Mouse (Mus musculus): ENCODE measurements around the gene Ten1. TPM values are rescaled to one million over a fixed set of nuclear protein-coding genes. Genes with fewer than 3 reads are reported as not detected.

Ten1 gene
- polyA plus RNA-seq, 1 experiment from 2014 or later = 65.4 TPM

- Histone ChIP-seq H3K27ac (no peak overlapping the region), H3K27me3 (ENCODE audit: low read depth, poor library complexity, severe bottlenecking) (no peaks in the 10 kb centered on the region), H3K36me3 (peaks cover 100% of the 10 kb centered on the region), H3K9me3 (replicated peaks) (no peaks in the 10 kb centered on the region), H3K4me3 (no peak overlapping the region), H3K4me1 (no peaks in the 10 kb centered on the region)
- no peak for DNase-seq (ENCODE audit: low spot score)
- 93% methylated on average over 9 of the region's 9 CpGs for WGBS
Observed at GRCm38 (mm10) chr11:116254627-116255026, 56.0 kb downstream of the Ten1 start.

- no peak for DNase-seq (ENCODE audit: low spot score)
- Histone ChIP-seq H3K4me3 (no peak overlapping the region), H3K9me3 (replicated peaks) (no peaks in the 10 kb centered on the region), H3K4me1 (no peaks in the 10 kb centered on the region), H3K36me3 (peaks cover 100% of the 10 kb centered on the region), H3K27ac (no peak overlapping the region), H3K27me3 (ENCODE audit: low read depth, poor library complexity, severe bottlenecking) (no peaks in the 10 kb centered on the region)
- 88% methylated on average over 22 of the region's 22 CpGs for WGBS
Observed at GRCm38 (mm10) chr11:116255090-116255981, 56.7 kb downstream of the Ten1 start.

DNA sequence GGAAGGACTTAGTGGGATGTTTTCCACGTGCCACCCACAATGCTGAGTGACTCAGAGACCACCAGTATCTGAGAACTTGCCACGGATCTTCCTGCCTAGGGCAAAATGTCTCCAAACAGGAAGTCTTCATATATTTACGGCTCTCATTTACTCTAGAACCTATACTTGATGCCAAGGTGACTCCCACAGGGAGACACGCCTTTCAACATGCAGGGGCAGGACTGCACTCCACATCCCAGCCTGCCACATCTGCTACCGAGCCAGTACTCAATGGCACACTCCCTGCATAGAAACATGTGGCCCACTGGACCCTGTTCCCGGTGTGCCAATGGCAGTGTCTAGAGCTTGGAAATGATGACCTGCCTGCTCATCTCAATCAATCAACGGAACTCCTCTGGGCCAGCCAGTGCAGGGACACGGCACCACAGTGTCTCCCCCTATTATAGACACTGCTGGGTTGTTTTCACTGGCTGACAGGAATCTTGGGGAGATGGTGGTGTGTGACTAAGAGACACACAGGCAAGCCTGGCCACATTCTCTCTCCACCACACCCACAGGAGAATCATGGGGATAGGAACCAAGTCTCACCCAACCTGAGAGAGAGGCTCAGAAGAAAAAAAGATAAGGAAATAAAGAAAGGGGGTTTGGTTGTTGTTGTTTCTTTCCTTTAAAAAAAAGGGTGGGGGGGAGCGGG, 57.5 kb downstream of the Ten1 start:
- H3K36me3 ChIP-seq = peaks cover 100% of the 10 kb centered on the region

DNA sequence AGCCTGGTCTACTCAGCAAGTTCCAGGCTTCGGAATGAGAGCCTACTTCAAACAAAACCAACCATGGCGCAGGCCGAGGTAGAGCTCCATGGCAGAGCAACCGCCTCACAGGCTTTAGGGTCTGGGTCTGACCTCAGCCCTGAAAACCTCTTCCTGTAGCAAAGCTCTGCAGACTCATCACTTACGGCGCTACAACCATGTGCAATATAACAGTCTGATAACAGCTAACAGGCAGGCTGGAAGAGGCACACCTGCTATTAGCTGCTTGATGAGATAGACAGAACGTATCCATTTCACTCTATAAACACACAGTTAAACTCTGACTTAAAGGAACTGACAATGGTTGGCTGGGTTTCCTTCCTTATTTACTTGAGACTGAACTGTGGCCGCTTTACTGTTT, 60.8 kb downstream of the Ten1 start:
- no peak for DNase-seq (ENCODE audit: low spot score)
- Histone ChIP-seq H3K27me3 (ENCODE audit: low read depth, poor library complexity, severe bottlenecking) (no peaks in the 10 kb centered on the region), H3K27ac (no peak overlapping the region), H3K4me1 (no peaks in the 10 kb centered on the region), H3K4me3 (no peak overlapping the region), H3K36me3 (peaks cover 100% of the 10 kb centered on the region), H3K9me3 (replicated peaks) (no peaks in the 10 kb centered on the region)
- 92% methylated on average over 8 of the region's 8 CpGs for WGBS

More for the DNA sequence above, 57.5 kb downstream of the Ten1 start:
- Histone ChIP-seq H3K27ac (no peak overlapping the region), H3K27me3 (ENCODE audit: low read depth, poor library complexity, severe bottlenecking) (no peaks in the 10 kb centered on the region), H3K4me1 (no peaks in the 10 kb centered on the region), H3K9me3 (replicated peaks) (no peaks in the 10 kb centered on the region), H3K4me3 (no peak overlapping the region)
- no peak for DNase-seq (ENCODE audit: low spot score)
- 90% methylated on average over 9 of the region's 9 CpGs for WGBS

DNA sequence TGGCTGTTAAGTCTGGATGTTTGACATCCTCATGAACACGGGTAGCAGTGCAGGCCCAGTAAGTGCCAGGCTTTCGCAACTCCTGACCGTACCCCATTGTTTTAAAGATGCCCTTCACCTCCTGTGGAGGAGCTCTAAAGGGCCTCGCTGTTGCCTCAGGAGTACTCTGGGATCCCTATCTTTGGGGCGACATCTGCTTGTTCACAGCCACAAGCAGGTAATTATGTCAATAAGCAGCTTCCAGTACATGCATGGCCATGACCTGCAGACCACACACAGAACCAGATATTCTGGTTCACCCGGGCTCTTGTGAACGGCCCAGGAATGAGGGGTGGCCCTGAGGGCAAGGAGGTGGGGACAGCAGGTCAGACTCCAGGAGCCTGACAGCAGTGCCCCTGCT, 61.6 kb downstream of the Ten1 start:
- H3K4me1 ChIP-seq = no peaks in the 10 kb centered on the region
- no peak for DNase-seq (ENCODE audit: low spot score)
- H3K27me3 ChIP-seq (ENCODE audit: low read depth, poor library complexity, severe bottlenecking) = no peaks in the 10 kb centered on the region
- no peaks in the 10 kb centered on the region for H3K9me3 ChIP-seq (replicated peaks)
- H3K36me3 ChIP-seq = peaks cover 100% of the 10 kb centered on the region
- H3K4me3 ChIP-seq = no peak overlapping the region
- WGBS = 79% methylated on average over 7 of the region's 7 CpGs
- no peak overlapping the region for H3K27ac ChIP-seq

Other genes with a start within 250 kb of the Ten1 start
- 0.90 and 1.6 TPM in 2 replicates for gene Itgb4, start 224.1 kb upstream of the Ten1 start, polyA plus RNA-seq (2016; fragmentation: Nextera tagmentation; extraction: Ambion mirVana)
- gene Galk1, start 186.1 kb upstream of the Ten1 start, polyA plus RNA-seq (2016; fragmentation: Nextera tagmentation; extraction: Ambion mirVana) = 243 and 283 TPM in 2 replicates
- 1,754 and 1,985 TPM in 2 replicates for gene H3f3b, start 170.9 kb upstream of the Ten1 start, polyA plus RNA-seq (2016; fragmentation: Nextera tagmentation; extraction: Ambion mirVana)
- gene Unk, start 168.5 kb upstream of the Ten1 start, polyA plus RNA-seq (2016; fragmentation: Nextera tagmentation; extraction: Ambion mirVana) = 46.1 and 53.2 TPM in 2 replicates
- 2.4 and 3.7 TPM in 2 replicates for gene Unc13d, start 120.9 kb upstream of the Ten1 start, polyA plus RNA-seq (2016; fragmentation: Nextera tagmentation; extraction: Ambion mirVana)
- 54.8 and 56.9 TPM in 2 replicates for gene Wbp2, start 111.9 kb upstream of the Ten1 start, polyA plus RNA-seq (2016; fragmentation: Nextera tagmentation; extraction: Ambion mirVana)
- 3.2 and 4.9 TPM in 2 replicates for gene Trim47, start 71.6 kb upstream of the Ten1 start, polyA plus RNA-seq (2016; fragmentation: Nextera tagmentation; extraction: Ambion mirVana)
- gene Trim65, start 67.7 kb upstream of the Ten1 start, polyA plus RNA-seq (2016; fragmentation: Nextera tagmentation; extraction: Ambion mirVana) = 1.9 and 2.1 TPM in 2 replicates
- gene Mrpl38, start 60.0 kb upstream of the Ten1 start, polyA plus RNA-seq (2016; fragmentation: Nextera tagmentation; extraction: Ambion mirVana) = 116 and 118 TPM in 2 replicates
- gene Fbf1, start 30.7 kb upstream of the Ten1 start, polyA plus RNA-seq (2016; fragmentation: Nextera tagmentation; extraction: Ambion mirVana) = 51.7 and 56.8 TPM in 2 replicates
- 13.0 and 16.7 TPM in 2 replicates for gene Acox1, start 190 bp downstream of the Ten1 start, polyA plus RNA-seq (2016; fragmentation: Nextera tagmentation; extraction: Ambion mirVana)
- gene Evpl, start 39.2 kb downstream of the Ten1 start, polyA plus RNA-seq (2016; fragmentation: Nextera tagmentation; extraction: Ambion mirVana) = 1.4 and 1.7 TPM in 2 replicates
- 121 and 123 TPM in 2 replicates for gene Srp68, start 75.4 kb downstream of the Ten1 start, polyA plus RNA-seq (2016; fragmentation: Nextera tagmentation; extraction: Ambion mirVana)
- 0.11 TPM in 1 of 2 replicates, not detected in the other for gene Galr2, start 82.1 kb downstream of the Ten1 start, polyA plus RNA-seq (2016; fragmentation: Nextera tagmentation; extraction: Ambion mirVana)
- gene Exoc7, start 108.4 kb downstream of the Ten1 start, polyA plus RNA-seq (2016; fragmentation: Nextera tagmentation; extraction: Ambion mirVana) = 55.1 and 64.8 TPM in 2 replicates
- gene Foxj1, start 136.5 kb downstream of the Ten1 start, polyA plus RNA-seq (2016; fragmentation: Nextera tagmentation; extraction: Ambion mirVana) = 0.68 and 1.5 TPM in 2 replicates
- 11.1 and 18.3 TPM in 2 replicates for gene Rnf157, start 214.2 kb downstream of the Ten1 start, polyA plus RNA-seq (2016; fragmentation: Nextera tagmentation; extraction: Ambion mirVana)
- 44.1 and 51.8 TPM in 2 replicates for gene Ubald2, start 235.2 kb downstream of the Ten1 start, polyA plus RNA-seq (2016; fragmentation: Nextera tagmentation; extraction: Ambion mirVana)